Mouse (Mus musculus) liver, postnatal 0 days (tissue): ENCODE measurements around the gene Myo15b.

Experiments used
- CTCF ChIP-seq: sonication (generic); IDR thresholded peaks from 2 replicates; pipeline ENCODE4 v1.5.1; 2016; ENCODE audit warnings: antibody characterized with exemption, low read depth
- EP300 ChIP-seq: IDR thresholded peaks from 2 replicates; pipeline ENCODE4 v1.6.1; 2016; ENCODE audit warnings: antibody characterized with exemption, low read depth, mild to moderate bottlenecking

DNA sequence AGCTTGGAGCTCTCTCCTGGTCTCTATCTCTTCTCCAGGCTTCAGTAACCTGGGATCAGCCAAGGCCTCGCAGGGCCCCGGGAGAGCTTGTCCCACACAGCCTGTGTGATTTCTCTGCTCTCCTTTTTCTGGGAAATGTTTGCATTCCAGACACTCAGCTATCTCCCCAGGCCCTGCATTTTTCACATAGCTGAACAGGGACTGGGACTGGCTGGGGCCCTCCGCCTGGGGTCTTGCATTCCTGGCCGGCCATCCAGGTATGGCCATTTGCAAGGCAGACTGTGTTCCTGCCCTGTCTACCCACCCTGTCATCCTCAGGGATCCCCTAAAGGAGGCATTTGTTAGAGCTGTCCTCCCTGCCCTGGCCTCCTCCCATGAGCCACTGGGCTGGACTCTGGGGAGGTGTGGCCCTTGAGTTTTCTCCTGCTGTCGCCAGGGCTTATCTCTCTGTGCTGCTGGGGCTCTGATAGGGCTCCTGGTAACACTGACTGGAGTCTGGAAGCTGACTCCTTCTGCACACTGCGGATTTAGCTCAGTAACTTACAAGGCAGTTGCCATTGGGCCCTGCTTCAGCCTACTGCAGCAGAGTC is 16.1 kb upstream of the Myo15b start:
- no peak for TF ChIP-seq CTCF
- TF ChIP-seq EP300, result 0 out of 2 replicates have a peak, but pooled peaks have one; percentile 24
